Mouse (Mus musculus) c-Kit-negative CD71-positive TER-119-positive erythroid progenitor cells, embryonic 14.5 days (primary cell): ENCODE measurements around the gene Tmem164.

ENCODE experiments used
- DNase-seq: peaks from one replicate; pipeline ENCODE4 v3.0.0-alpha.2; 2013; ENCODE audit warnings: low read depth, low spot score

Tmem164 gene

GRCm38 (mm10) chrX:142748574-142748973 lies 67.4 kb downstream of the Tmem164 start:
- no peak for DNase-seq

- no peak for DNase-seq
Observed at GRCm38 (mm10) chrX:142750775-142751174, 69.6 kb downstream of the Tmem164 start.

GRCm38 (mm10) chrX:142755542-142755941 lies 74.3 kb downstream of the Tmem164 start:
- no peak for DNase-seq

DNA sequence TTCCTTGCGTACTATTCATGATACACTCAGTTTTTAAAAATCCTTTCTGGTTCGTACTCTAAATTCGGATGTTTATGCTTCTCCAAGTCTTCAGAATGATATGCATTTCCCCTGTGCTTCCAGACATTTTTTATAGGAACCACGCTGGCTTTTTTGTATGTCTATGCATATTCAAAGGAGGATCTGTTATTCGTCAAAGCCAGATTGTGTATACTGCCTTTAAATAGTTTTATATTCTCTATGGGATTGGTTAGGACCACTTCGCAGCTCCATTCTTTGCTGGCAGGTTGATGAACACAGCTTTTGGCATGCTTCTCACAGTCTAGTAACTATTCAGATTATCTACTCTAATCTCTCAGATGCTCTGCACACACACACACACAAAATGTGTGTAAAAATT lies 79.2 kb downstream of the Tmem164 start:
- no peak for DNase-seq

GRCm38 (mm10) chrX:142763337-142763736 lies 82.1 kb downstream of the Tmem164 start:
- no peak for DNase-seq

GRCm38 (mm10) chrX:142769698-142770097 lies 88.5 kb downstream of the Tmem164 start:
- no peak for DNase-seq

- DNase-seq = no peak
Observed at GRCm38 (mm10) chrX:142773658-142774057, 92.5 kb downstream of the Tmem164 start.

DNA sequence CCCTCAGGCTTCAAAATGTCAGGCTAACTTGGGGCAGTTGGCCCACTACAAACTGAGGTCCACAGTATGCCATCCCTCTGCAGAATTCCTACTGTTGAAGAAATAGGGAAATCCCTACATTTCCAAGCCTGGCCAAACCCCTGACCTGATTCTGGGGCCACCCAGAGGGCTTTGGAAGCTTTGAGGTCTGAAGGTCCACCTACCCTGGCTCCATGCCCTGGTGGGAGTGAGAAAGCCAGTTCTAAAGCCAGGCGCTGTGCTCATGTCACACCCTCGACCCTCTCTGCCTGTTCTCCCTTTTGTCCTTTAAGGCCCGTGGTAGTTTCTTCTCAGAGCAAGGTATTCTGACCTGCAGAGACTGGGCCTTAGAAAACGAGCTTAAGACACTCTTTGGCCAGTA lies 94.9 kb downstream of the Tmem164 start:
- DNase-seq = no peak

DNA sequence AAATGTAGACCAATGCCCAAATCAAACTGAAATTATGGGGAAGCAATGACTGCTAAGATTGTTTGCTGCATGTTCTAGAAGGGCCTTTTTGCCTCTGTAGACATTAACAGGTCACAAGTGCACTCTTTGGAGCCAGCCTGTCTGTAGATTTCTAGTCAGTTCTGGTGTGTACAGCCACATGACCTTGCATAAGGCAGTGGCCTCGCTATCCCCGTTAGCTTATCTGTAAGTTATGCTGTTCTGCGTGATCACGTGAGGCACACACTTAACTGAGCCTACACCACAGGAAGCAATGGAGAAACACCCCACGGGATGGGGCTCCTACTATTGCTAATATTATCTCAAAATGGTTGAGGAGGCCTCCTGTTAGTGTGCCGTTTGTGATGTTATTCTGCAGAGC lies 97.4 kb downstream of the Tmem164 start:
- peak; percentile 17 for DNase-seq

GRCm38 (mm10) chrX:142786160-142787052 lies 105.2 kb downstream of the Tmem164 start:
- DNase-seq = no peak

DNA sequence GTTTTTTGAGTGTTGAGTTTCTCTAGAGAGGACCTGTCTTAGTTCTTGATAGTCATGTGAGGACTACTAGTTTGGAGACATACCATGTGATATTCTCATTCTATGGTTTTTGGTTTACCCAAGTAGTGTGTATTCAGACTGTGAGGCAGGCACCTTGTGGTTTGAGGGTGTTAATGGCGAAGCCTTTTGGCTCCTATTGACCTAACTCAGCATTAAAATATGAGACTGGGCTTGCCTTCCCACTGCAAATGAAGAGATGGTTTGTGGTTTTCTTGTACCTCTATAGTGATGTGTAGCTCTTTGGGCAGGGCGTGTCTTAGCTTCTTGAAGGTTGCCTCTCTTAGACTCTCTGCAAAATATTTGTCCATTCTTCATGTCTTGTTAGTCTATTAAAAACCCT lies 111.0 kb downstream of the Tmem164 start:
- DNase-seq = no peak

- no peak for DNase-seq
Observed at GRCm38 (mm10) chrX:142794069-142794610, 112.9 kb downstream of the Tmem164 start.

- no peak for DNase-seq
Observed at GRCm38 (mm10) chrX:142804596-142804995, 123.4 kb downstream of the Tmem164 start.

DNA sequence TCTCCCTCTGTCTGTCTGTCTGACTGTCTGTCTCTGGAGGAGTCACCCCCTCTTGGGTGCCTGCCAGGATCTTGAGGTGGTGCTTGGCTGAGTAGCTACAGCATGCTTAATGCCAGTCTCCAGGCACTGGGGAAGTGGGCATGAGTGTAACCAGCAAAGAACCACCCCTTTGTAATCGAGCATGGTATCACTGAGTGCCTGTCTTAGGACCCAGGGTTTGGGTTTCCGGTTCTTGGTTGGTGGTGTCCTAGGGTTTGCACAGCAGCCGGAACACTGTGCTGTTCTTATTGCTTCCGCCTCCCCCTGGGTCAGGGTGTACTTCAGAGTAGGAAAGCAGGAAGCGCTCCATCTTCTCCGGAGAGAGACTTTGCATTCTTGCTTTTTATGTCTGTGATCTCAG lies 124.9 kb downstream of the Tmem164 start:
- no peak for DNase-seq

DNA sequence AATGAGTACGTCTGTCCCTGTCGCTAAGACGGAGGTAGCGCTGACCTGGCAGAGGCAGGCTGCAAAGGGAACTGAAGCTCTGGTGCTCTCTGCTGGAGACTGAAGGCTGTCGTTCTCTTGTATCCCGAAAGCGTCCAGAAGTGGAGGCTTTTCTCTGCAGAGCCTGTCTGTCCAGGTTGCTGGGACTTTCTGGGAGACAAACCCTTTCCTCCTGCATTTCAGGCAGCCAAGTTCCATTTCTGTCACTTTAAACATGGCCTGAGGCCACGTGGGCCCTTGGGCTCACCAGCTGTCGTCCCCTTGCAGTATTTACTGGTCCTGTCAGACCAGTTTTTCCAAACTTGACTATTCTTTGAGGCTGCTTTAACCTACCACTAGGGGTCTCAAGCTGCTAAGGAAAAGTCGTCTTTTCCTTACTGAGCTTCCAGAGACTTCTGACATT lies 125.4 kb downstream of the Tmem164 start:
- DNase-seq = no peak

DNA sequence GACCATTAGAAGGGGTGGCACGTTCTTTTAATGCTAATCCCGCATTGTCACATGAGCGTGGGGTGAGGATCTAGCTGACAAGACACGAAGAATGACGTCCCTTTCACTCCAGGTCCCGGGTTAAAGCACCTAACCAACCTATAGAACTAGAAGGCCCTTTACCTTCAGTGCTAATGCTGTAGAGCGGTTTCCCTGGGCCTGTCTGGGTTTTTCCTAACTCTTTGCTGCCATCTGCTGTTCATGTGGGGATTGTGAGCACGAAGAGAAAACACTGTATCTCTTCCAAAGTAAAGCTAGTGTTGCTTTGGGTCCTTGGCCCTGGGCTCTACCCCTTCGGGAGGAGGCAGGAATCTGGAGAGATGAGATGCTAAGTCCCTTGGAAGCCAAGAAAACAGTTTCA lies 127.2 kb downstream of the Tmem164 start:
- DNase-seq = peak; percentile 8

- DNase-seq = peak; percentile 9
Observed at GRCm38 (mm10) chrX:142813146-142813545, 131.9 kb downstream of the Tmem164 start.

- peak; percentile 22 for DNase-seq
Observed at GRCm38 (mm10) chrX:142818057-142818682, 137.0 kb downstream of the Tmem164 start.

GRCm38 (mm10) chrX:142821239-142821638 lies 140.0 kb downstream of the Tmem164 start:
- no peak for DNase-seq

DNA sequence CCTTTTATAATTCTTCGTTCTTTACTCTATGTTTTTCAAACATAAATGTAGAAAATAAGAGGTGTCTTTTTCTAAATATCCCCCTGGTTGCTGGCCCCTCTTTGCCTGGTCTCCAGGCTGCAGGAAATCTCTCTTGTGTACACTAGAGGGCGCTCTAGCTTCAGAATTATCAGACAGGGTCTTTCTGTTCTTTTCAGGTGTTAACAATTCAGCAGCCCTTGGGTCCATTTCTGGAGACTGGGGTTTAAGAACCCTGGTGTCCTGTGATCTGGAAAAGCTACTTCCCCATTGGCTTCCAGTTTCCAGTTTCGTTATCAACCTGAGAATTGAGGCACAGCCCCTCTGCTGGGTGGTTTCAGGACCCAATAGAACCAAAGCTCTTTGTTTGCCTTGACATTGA lies 140.6 kb downstream of the Tmem164 start:
- peak; percentile 6 for DNase-seq

DNA sequence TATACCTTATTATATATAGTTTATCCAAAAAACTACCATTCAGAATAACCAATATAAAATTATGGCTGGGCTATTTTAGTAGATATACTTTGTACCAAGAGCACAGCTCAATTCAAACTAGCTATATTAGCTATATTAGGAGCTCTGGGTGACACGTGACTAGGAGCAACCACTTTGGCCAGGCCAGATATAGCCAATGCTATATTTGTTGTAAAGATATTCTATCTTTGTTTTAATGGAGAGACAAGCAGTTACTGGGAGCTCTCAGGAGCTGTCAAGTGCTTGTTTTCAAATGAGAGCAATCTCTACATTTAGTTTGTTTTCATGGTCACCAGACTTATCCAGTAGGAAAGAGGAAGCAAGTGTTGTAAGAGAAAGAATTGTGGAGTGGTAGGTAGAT lies 144.1 kb downstream of the Tmem164 start:
- DNase-seq = no peak

GRCm38 (mm10) chrX:142827644-142828043 lies 146.4 kb downstream of the Tmem164 start:
- DNase-seq = no peak
